Mouse (Mus musculus) neural tube, embryonic 11.5 days (tissue): ENCODE results near the gene Adrb1. TPM values are rescaled to one million over a fixed set of nuclear protein-coding genes. Genes with fewer than 3 reads are reported as not detected.

Experiments used
- ATAC-seq: fragments of 200-750 bp; cut with Nextera tagmentation; 2 replicates; pipeline ENCODE4 v1.8.0; 2017; ENCODE audit warnings: moderate number of reproducible peaks, mild to moderate bottlenecking, moderate TSS enrichment, moderate library complexity; ENCODE audit not compliant: insufficient read depth, low FRiP score, low TSS enrichment
- DNase-seq: peaks from one replicate; pipeline ENCODE4 v3.0.0-alpha.2; 2015; ENCODE audit warnings: low spot score
- H3K27ac ChIP-seq: fragments of 300-500 bp; sonication (generic); 2 replicates; pipeline ENCODE4 v1.5.1; 2014; ENCODE audit warnings: low read depth, mild to moderate bottlenecking, low read length
- H3K27me3 ChIP-seq: fragments of 300-500 bp; sonication (generic); 2 replicates; pipeline ENCODE4 v1.6.1; 2014; ENCODE audit warnings: mild to moderate bottlenecking, low read length, mixed read lengths; ENCODE audit not compliant: control insufficient read depth, insufficient read depth
- H3K36me3 ChIP-seq: fragments of 300-500 bp; sonication (generic); 2 replicates; pipeline ENCODE4 v1.6.1; 2014; ENCODE audit warnings: mild to moderate bottlenecking, low read length, moderate library complexity, mixed read lengths; ENCODE audit not compliant: control insufficient read depth, insufficient read depth
- H3K4me1 ChIP-seq: fragments of 300-500 bp; sonication (generic); 2 replicates; pipeline ENCODE4 v1.6.1; 2014; ENCODE audit warnings: low read length, mixed read lengths; ENCODE audit not compliant: control insufficient read depth, insufficient read depth
- H3K4me2 ChIP-seq: fragments of 300-500 bp; sonication (generic); 2 replicates; pipeline ENCODE4 v1.6.1; 2014; ENCODE audit warnings: low read depth, mild to moderate bottlenecking, moderate library complexity
- H3K4me3 ChIP-seq: fragments of 300-500 bp; sonication (generic); 2 replicates; pipeline ENCODE4 v1.5.1; 2014; ENCODE audit warnings: low read depth, low read length
- H3K9ac ChIP-seq: fragments of 300-500 bp; sonication (generic); 2 replicates; pipeline ENCODE4 v1.6.1; 2014; ENCODE audit warnings: mild to moderate bottlenecking, low read length
- H3K9me3 ChIP-seq: fragments of 300-500 bp; sonication (generic); 2 replicates; pipeline ENCODE4 v1.6.1; 2016; ENCODE audit warnings: low read length; ENCODE audit not compliant: control insufficient read depth
- WGBS: fragments of 180-500 bp; shearing (Covaris S2); extraction: QIAGEN DNeasy Blood & Tissue Kit; methylation state at CpG from one replicate; pipeline ENCODE4 v1.1.7; 2014; 5-methylcytosine and 5-hydroxymethylcytosine counted together
- polyA plus RNA-seq: library from polyadenylated mRNA; unstranded; fragments of >200 nt; fragmentation: Nextera tagmentation; extraction: Ambion mirVana; gene quantifications from 2 replicates; pipeline ENCODE4 v1.2.1, GENCODE M21; 2014

The Adrb1 gene
- polyA plus RNA-seq, 1 experiment from 2014 or later, result 0.20 TPM

DNA sequence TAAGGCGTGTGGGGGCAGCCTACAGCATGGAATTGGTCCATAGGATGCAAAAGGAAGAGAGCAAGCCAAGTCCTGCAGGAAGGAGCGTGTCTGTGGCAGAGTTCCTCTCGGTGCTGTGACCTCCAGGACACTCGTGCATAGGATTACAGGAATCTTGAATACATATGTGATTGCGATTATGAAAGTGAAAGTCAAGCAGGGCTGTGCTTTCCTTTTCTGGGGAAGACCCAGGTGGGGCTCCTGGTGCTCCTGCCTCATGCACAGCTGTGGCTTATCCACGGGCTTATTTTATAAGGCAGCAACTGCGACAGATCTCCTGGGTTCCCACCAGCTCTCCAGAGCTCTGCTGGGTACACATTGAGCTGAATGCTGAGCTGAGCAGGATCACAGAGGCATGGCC is 39.2 kb upstream of the Adrb1 start:
- no peaks in the 10 kb centered on the region for H3K9me3 ChIP-seq
- H3K27me3 ChIP-seq, result no peaks in the 10 kb centered on the region
- no peak overlapping the region for H3K9ac ChIP-seq
- WGBS, result 87% methylated on average over 7 of the region's 7 CpGs
- no peak overlapping the region for H3K4me3 ChIP-seq
- ATAC-seq, result no peak
- peaks cover 3% of the 10 kb centered on the region; the same call in 1 of the 2 replicates for H3K4me1 ChIP-seq
- H3K27ac ChIP-seq, result no peak overlapping the region
- no peaks in the 10 kb centered on the region for H3K36me3 ChIP-seq
- DNase-seq, result no peak
- no peak overlapping the region for H3K4me2 ChIP-seq

DNA sequence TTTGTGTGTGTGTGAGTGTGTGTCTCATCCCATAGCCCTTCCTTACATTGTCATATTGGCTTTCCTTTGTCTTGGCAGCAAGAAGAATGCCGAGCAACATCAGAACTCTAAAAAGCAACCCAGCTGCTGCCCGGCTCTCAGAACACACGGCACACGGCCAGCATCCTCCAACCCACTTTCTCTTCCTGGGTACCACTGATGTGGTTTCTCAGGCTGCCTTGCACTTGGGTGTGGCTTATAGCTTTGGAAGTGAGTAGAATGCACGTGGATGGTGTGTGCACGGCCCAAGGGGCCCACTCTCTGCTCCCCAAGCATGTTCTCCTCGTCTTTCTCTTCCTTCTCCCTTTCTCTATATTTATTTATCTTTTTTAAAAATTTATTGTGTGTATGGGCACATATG is 36.5 kb upstream of the Adrb1 start:
- no peak for DNase-seq
- Histone ChIP-seq H3K36me3 (no peaks in the 10 kb centered on the region), H3K4me2 (no peak overlapping the region), H3K27me3 (no peaks in the 10 kb centered on the region), H3K4me3 (no peak overlapping the region), H3K9me3 (no peaks in the 10 kb centered on the region), H3K9ac (no peak overlapping the region), H3K4me1 (peaks cover 3% of the 10 kb centered on the region; the same call in 1 of the 2 replicates), H3K27ac (no peak overlapping the region)
- WGBS, result 81% methylated on average over 7 of the region's 7 CpGs
- ATAC-seq, result no peak

DNA sequence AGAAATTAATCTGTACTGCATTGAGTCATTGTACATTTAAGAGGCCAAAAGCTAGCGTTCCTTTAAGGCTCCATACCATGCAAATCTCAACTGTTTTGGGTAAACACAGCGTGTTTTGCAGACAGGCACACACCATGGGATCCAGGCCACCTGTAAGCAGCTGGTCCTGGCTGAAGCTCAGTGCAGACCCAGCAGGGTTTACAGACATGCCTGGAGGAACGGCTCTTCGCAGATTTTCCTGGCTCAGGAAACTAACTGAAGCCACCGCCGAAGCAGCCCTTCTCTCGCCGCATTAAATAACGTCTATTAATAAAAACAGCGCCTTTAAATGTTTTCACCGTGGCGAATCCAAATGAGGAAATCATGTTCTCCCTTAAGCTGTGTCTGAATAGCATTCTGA is 35.8 kb upstream of the Adrb1 start:
- Histone ChIP-seq H3K4me1 (peaks cover 3% of the 10 kb centered on the region; the same call in 1 of the 2 replicates), H3K36me3 (no peaks in the 10 kb centered on the region), H3K4me2 (no peak overlapping the region), H3K27me3 (no peaks in the 10 kb centered on the region), H3K9ac (no peak overlapping the region), H3K9me3 (no peaks in the 10 kb centered on the region), H3K27ac (no peak overlapping the region), H3K4me3 (no peak overlapping the region)
- WGBS, result 84% methylated on average over 12 of the region's 12 CpGs
- no peak for ATAC-seq
- no peak for DNase-seq

DNA sequence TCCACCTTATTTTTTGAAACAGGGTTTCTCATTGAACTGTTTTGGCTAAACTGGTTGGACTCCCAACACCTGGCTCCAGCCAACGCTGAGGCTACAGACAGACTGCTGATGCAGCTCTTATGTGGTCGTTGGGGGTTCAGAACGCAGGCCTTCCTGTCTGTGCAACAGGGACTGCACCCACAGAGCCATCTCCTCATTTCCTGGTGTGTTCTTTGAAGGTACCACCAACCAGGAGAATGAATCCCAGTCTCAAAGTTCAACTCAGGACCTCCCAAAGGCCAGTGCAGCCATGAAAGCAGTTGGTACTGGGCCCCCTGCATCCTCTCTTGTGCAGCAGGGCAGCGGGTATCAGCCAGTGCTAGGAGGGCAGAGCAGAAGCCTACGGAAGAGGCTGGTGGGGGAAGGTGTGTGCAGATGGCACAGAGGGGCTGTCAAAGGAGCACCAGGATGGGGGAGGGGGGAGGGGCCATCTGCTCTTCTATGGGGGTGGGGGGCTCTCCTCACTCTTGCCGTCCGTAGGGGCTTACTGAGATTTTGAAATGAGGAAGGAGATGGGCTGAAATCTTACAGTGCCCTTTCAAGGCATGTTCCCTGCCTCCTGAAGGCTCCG is 34.9 kb upstream of the Adrb1 start:
- WGBS, result 74% methylated on average over 8 of the region's 8 CpGs
- Histone ChIP-seq H3K4me1 (peaks cover 3% of the 10 kb centered on the region; the same call in 1 of the 2 replicates), H3K27ac (no peak overlapping the region), H3K9ac (no peak overlapping the region), H3K36me3 (no peaks in the 10 kb centered on the region), H3K27me3 (no peaks in the 10 kb centered on the region), H3K4me3 (no peak overlapping the region), H3K4me2 (no peak overlapping the region), H3K9me3 (no peaks in the 10 kb centered on the region)
- ATAC-seq (no peak), DNase-seq (no peak)

DNA sequence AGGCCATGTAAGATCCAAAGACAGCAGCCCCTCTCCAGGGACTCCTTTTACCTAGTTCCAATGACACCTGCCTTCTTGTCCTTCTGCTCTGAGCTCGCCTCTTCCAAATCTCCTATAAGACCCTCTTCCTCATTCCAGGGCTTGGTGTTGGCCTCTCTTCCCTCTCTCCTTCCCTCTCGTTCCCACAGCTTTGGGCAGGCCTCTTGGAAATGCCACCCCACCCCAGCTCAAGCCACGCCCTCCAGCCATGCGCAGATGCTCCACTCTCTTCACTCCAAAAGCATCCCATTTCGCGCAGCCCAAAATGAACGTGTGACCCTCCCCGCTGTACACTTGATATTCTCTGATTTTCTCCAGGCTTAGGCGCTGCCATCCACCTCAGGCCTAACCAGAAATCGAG is 34.3 kb upstream of the Adrb1 start:
- H3K9me3 ChIP-seq, result no peaks in the 10 kb centered on the region
- no peak overlapping the region for H3K9ac ChIP-seq
- ATAC-seq (no peak), DNase-seq (no peak)
- no peaks in the 10 kb centered on the region for H3K36me3 ChIP-seq
- no peak overlapping the region for H3K4me3 ChIP-seq
- peaks cover 5% of the 10 kb centered on the region; the same call in 1 of the 2 replicates for H3K4me1 ChIP-seq
- no peak overlapping the region for H3K4me2 ChIP-seq
- 86% methylated on average over 10 of the region's 10 CpGs for WGBS
- H3K27ac ChIP-seq, result no peak overlapping the region
- H3K27me3 ChIP-seq, result no peaks in the 10 kb centered on the region

DNA sequence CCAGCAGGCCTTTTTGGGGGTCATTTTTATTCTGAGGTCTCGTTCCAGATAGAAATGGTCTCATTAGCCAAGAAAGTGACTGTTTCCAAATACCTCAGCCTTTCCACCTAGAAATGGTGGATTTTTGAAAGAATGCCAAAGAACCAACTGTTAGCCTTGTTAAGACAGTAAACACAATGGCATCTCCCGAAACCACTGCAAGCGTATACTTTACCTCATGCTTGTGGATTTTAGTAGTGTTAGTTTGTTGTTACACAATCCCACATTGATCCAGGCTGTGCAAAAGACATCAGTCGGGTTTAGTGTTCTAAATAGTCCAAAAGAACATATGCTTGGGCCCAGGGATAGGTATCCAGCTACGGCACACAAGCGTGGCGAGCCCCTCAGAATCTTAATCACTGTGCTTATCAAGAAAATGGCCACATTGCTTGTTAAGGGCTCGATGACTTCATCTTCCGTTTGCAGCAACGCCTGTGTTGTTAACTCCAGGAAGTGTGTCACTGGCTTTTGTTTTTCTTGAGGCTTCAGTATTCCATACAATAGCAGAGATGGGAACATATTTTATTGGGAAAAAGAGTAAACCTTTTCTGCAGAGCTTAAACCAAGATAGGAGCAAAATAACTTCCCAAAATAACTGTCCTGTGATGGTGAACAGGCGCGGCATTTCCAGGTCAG is 33.2 kb upstream of the Adrb1 start:
- H3K9me3 ChIP-seq, result no peaks in the 10 kb centered on the region
- ATAC-seq (no peak), DNase-seq (no peak)
- H3K36me3 ChIP-seq, result no peaks in the 10 kb centered on the region
- H3K27me3 ChIP-seq, result no peaks in the 10 kb centered on the region
- H3K27ac ChIP-seq, result no peak overlapping the region
- WGBS, result 88% methylated on average over 12 of the region's 12 CpGs
- no peak overlapping the region for H3K4me2 ChIP-seq
- peaks cover 6% of the 10 kb centered on the region; the same call in 1 of the 2 replicates for H3K4me1 ChIP-seq
- no peak overlapping the region for H3K9ac ChIP-seq
- no peak overlapping the region for H3K4me3 ChIP-seq

DNA sequence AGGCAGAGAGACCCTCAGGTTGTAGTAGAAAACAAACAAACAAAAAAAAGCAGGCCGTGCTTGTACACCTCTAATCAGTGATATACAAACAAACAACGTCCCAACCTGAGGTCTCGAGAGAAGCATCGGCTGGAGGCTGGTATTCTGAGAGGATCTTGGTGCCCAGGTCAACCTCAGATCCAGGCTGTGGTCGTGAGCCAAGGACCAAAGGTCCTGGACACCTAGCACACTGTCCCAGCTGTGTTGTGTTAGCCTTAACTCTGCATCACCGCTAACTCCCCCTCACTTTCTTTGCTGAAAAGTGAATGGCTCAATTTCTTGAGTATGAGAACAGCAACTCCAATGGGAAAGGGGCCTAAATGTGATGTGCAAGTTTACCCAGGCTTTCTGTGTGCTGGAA is 32.5 kb upstream of the Adrb1 start:
- ATAC-seq, result no peak
- 83% methylated on average over 6 of the region's 6 CpGs for WGBS
- no peak for DNase-seq
- Histone ChIP-seq H3K4me3 (no peak overlapping the region), H3K27ac (no peak overlapping the region), H3K9me3 (no peaks in the 10 kb centered on the region), H3K27me3 (no peaks in the 10 kb centered on the region), H3K4me2 (no peak overlapping the region), H3K4me1 (peaks cover 6% of the 10 kb centered on the region; the same call in 1 of the 2 replicates), H3K36me3 (no peaks in the 10 kb centered on the region), H3K9ac (no peak overlapping the region)

DNA sequence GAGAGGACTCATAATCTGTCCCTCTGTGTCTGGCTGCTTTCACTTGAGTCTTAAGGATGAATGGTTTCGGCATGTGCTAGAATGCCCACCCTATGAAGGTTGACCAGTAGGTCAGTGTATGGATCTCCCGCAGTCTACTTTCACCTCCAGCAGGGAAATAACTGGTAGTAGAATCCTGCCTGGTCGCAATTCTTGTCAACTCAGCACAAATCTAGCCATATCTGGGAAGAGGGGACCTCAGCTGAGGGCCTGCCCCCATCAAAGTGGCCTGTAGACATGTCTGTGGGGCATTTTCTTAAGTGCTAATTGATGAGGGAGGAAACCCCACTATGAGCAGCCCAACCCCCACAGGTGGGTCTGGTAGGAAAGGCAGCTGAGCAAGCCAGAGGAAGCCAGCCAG is 30.9 kb upstream of the Adrb1 start:
- H3K4me2 ChIP-seq, result no peak overlapping the region
- H3K9me3 ChIP-seq, result no peaks in the 10 kb centered on the region
- ATAC-seq, result no peak
- no peaks in the 10 kb centered on the region for H3K36me3 ChIP-seq
- H3K4me1 ChIP-seq, result peaks cover 3% of the 10 kb centered on the region; the same call in 1 of the 2 replicates
- DNase-seq, result no peak
- no peak overlapping the region for H3K4me3 ChIP-seq
- no peaks in the 10 kb centered on the region for H3K27me3 ChIP-seq
- H3K27ac ChIP-seq, result no peak overlapping the region
- no peak overlapping the region for H3K9ac ChIP-seq
- 88% methylated on average over 3 of the region's 3 CpGs for WGBS

DNA sequence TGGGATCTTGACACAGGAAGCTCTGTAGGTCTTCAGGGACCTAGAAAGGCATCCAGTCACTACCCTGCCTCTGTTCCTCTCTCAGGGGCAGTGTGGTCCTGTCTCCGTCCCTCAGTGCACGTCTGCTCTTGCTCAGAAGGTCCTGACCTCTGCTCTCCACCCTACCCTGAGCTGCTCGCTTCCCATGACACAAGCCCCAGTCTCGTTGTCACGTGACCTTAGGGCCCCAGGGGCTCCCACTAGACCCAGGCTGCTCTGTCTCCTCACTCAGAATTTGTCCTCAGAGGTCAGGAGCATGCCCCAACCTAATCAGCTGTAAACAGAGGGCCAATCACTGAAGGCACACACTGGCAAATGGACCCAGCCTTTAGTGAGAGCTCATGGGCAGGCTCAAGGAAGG is 29.5 kb upstream of the Adrb1 start:
- DNase-seq (no peak), ATAC-seq (no peak)
- Histone ChIP-seq H3K36me3 (no peaks in the 10 kb centered on the region), H3K9me3 (no peaks in the 10 kb centered on the region), H3K9ac (no peak overlapping the region; the same call in 1 of the 2 replicates), H3K4me1 (peaks cover 3% of the 10 kb centered on the region; the same call in 1 of the 2 replicates), H3K27me3 (no peaks in the 10 kb centered on the region), H3K27ac (no peak overlapping the region), H3K4me3 (no peak overlapping the region), H3K4me2 (no peak overlapping the region)
- 25% methylated on average over 5 of the region's 5 CpGs for WGBS
